Mouse (Mus musculus): ENCODE data around the gene Aprt.

- TF ChIP-seq CTCF (IDR thresholded peaks at IDR 0.05; ENCODE audit: control insufficient read depth, insufficient read depth, low read length) (0 out of 2 replicates have a peak, but pooled peaks have one; percentile 17), POLR2A (IDR thresholded peaks at IDR 0.05; ENCODE audit: borderline replicate concordance, control insufficient read depth, low read depth, low read length) (no peak)
Measured at GRCm38 (mm10) chr8:122624653-122625052, 47.9 kb upstream of the Aprt start.
